Mouse (Mus musculus) retina, embryonic 14.5 days (tissue): ENCODE data around the gene Ryr1.
A peak's percentile ranks its signal among the peaks of the same experiment; 100 is the strongest.

Experiments
- DNase-seq: peaks from one replicate; pipeline ENCODE4 v3.0.0-alpha.2; 2015; ENCODE audit warnings: low spot score

The Ryr1 gene

DNA sequence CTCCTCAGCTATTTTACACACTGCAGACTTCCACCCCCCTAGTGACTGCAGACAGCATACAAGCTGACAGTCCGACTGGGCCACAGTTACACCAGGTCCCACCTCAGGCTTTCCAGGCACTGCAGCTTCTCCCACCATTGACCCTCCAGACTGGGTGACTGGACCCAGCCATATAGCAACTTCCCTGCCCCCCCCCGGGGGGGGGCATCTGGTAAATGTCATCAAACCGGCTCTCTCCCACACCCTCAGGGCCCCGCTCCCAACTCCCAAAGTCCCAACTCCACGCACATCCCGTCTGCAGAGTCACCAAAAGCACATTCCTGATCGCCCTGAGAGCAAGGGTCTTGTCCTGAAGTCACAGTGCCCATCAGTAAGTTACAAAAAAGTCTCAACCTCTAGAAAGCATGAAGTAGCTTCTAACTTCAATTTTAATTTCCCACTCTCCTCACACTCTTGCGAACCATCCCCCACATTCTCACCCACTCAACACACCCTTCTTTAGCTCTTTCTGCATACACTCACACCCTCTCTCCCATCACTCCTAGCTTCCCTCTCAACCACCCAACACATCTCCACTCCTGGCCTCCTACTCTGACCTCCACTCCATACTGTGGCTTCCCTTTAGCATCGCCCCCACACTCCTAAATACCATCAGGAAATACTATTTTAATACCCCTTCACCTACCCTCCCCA lies 164.5 kb downstream of the Ryr1 start:
- DNase-seq: no peak

DNA sequence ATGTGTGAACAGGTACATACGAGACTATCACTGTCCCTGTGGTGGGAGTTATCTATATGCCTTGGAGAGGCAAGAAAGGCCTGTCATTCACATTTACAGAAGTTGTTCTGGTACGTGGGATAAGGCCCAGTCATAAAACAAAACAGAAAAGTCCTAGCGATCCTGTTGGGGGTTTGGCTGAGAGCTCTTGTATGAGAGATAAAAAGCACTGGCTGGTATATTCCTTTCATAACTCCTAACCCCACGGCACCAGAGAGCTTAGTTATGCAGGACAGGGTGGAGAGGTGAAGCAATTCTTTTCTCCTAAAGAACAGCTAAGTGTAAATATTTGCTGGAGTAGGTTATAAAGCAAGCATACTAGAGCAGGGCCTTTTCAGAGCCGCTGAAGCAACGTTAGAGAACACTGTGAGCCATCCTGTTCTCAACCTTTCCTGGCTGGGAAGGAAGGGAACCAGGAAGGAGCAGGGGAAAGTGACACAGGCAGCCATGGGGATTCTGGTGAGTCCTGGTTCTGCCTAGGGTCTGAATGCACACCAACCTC lies 165.4 kb downstream of the Ryr1 start:
- no peak for DNase-seq

DNA sequence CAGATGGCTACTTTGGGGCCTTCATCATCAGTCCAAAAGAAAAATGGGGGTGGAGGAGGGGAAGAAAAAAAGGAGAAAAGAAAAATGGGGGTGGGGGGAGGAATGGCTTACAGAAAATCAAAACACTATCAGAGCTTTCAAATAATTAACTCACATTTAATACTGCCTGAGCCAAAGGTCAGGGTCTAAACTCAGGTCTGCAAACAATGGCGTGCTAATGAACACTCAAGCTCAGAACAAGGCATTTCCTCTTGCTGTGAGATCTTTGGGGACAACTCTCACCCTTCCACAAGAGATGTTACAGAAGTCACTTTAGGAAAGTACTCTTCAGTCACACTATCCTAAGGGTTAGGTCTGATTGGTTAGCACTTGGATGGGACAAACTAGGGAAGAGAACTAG lies 166.2 kb downstream of the Ryr1 start:
- no peak for DNase-seq

DNA sequence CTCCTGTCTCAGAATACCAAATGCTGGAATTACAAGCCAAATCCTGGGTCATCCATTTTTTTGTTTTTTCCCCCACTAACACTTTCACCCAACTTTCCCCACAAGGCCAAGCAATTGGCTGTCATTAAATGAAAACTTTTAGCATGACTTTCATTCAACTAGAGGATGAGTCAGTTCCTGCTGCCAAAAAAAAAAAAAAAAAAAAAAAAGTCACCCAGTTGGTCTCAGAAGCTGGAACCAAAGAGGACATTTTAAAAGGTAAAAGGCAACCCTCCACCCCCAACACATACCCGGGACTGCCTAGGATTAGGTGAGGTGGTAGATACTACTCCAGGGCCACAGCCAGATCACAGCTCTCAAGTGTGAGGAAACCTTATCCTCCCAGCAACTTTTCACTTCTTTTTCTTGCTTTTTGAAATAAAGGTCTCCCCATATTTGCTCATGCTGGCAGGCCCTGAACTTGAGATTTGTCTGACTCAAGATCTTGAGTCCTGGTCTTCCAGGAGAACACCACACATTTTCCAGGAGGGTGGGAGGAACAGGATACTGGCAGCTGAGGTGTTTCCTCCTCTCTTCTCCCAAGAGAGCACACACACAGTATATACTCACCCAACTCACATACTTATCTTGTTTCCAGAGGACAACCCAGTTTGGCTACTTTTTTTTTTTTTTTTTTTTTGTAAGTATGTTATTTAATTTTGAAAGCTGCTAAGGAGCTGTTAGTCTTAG lies 166.8 kb downstream of the Ryr1 start:
- DNase-seq: no peak

DNA sequence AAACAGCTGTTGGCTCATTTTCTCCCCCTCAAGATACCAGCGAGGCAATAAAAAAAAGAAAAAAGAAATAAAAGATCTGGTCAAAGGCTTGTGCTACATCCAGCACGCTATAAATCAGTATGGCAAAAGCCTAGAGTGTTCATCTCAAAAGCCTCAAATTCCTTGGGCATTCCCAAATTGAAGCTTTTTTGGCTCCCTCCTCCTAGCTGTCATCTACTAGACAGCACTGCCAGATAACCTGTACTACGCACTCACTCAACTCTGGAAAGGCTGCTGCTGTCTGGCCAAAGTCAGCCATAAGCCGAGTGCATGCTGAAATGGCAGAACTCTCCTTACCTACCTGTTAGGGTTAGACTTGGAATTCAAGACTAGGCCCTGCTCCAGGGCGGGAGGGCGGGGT lies 167.7 kb downstream of the Ryr1 start:
- DNase-seq: no peak

DNA sequence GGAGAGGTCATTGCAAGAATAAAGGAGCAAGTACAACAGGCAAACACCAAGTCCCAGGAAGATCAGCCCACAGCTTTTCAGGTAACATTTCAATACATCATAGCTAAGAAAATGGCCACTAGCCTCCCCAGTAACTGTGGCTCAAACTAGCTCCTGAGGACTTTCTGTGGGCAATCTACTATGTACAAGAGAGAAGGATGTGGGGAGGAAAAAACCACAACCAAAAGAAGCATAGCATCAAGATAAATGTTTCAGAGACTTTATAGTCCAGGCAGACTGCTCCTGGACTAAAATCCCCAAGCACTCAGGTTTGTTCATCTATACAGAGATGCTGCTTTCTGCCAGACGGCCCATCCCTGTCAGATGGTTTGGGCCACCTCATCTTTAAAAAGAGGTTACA lies 168.7 kb downstream of the Ryr1 start:
- no peak for DNase-seq

DNA sequence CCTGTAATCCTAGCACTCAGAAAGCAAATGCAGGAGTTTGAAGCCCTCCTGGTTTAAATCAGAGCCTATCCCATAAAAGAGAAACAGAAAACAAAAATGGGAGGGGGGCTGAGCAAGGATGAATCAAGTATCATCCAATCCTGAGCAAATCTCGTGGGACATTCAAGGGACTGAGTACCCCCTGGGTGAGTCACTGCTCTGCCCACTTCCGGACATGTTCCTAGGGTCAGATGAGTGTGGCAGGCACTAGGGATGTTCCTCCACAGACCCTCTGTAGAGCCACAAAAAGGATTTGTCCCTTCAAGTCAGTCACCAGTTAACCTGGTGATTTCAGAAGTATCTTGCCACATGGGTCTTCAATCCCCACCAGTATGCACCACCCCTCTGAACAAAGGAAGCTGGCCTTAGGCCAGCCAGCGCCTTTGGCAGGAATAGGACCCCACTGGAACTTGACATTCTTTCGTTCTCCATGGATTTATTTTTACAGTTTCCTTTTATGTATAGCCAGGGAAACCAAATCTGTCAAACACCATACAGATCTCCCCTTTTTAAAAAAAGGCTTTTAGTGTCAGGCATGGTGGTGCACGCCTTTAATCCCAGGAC lies 169.6 kb downstream of the Ryr1 start:
- DNase-seq: no peak

DNA sequence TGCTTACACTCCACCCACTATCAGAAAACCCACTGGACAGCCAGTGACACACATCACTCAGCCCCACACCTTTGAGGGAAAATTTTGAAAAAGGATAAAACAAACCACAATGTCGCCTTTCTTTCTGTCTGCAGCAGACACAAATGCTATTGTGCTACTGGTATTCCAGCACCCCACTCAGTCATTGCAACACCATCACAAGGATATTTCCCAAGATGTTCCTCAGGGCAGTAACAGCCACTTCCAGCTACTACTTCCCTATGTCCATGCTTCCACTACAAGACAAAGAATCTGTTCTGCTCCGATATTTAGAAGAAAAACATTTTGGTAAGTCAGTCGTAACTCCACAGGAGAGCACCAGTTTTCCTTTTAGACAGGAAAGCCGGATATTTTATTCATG lies 170.2 kb downstream of the Ryr1 start:
- DNase-seq: no peak

DNA sequence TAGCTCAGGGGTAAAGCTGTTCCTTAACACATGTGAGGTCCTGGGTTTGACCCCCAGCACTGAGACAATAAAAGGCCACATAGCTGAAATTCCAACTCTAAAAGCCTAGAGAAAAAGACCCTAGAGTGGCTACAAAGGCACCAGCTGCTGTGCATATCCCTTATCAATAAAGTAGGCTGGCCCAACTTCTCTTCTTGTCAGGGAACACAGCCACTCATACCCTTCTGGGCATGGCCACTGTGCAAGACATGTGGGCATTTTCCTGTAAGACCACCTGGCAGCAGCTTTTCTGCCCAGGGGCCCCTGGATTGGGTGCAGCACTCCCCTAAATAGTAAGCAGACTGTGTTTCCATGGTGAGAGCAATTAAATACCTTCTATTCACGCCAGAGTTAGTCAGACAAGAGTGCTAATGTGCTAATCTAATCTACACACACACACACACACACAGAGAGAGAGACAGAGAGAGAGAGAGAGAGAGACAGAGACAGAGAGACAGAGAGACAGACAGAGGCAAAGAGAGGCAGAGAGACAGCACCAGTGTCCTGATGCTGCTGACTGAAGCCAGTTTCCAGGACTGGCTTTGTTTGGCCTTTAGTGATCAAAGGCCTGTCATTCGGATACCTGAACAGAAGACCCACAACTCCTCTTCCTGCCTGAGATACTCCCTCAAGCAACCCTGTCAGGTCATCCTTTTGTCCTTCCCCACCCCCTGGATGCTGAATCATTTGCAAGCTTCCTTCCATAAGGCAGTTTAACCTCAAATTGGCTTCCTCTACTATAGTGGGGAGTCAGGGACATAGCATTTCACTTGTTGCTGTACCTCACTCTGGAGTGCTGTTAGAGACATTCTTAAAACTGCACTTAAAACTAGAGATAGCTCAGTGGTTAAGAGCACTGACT lies 171.3 kb downstream of the Ryr1 start:
- peak; percentile 27 for DNase-seq
